Mouse (Mus musculus) gastrocnemius, adult 2 months (tissue): Measurements from ENCODE around the gene Pth1r. TPM values are rescaled to one million over a fixed set of nuclear protein-coding genes. Genes with fewer than 3 reads are reported as not detected.

Source experiments
- DNase-seq: peaks from one replicate; pipeline ENCODE4 v3.0.0; 2022
- H3K27ac ChIP-seq: fragments of 200-600 bp; 2 replicates; pipeline ENCODE4 v1.8.1; 2022; ENCODE audit warnings: mild to moderate bottlenecking
- H3K4me3 ChIP-seq: fragments of 200-600 bp; 2 replicates; pipeline ENCODE4 v1.8.1; 2022; ENCODE audit warnings: mild to moderate bottlenecking, moderate library complexity
- CTCF ChIP-seq: fragments of 200-600 bp; IDR thresholded peaks from 2 replicates; pipeline ENCODE4 v1.8.1; 2022; ENCODE audit warnings: antibody characterized with exemption, mild to moderate bottlenecking, moderate library complexity
- intact Hi-C: fragments of 180-260 bp; cut with DNase I; formaldehyde crosslinking; loops from one replicate; pipeline ENCODE4 v1.15.1; 2025
- total RNA-seq, 2 experiments: library from RNA; stranded (reverse); gene quantifications; 2 replicates each; pipeline ENCODE4 v1.2.3; 2021

The Pth1r gene
- total RNA-seq, 2 experiments from 2014 or later: 0.99 to 1.3 TPM

- TF ChIP-seq CTCF: no peak
- DNase-seq: no peak
- Histone ChIP-seq H3K4me3 (no peak overlapping the region), H3K27ac (no peak overlapping the region)
- intact Hi-C loops: no loop called here
Measured at GRCm38 (mm10) chr9:110703951-110704350, 43.0 kb downstream of the Pth1r start.

GRCm38 (mm10) chr9:110702848-110703247 is 44.1 kb downstream of the Pth1r start:
- no peak overlapping the region for H3K4me3 ChIP-seq
- no peak for DNase-seq
- intact Hi-C loops: no loop called here
- no peak overlapping the region for H3K27ac ChIP-seq
- no peak for TF ChIP-seq CTCF

- DNase-seq: no peak
- TF ChIP-seq CTCF: no peak
- Histone ChIP-seq H3K27ac (no peak overlapping the region), H3K4me3 (no peak overlapping the region)
- intact Hi-C loops: no loop called here
Measured at GRCm38 (mm10) chr9:110701114-110702032, 45.6 kb downstream of the Pth1r start.

GRCm38 (mm10) chr9:110699574-110699973 is 47.4 kb downstream of the Pth1r start:
- intact Hi-C loops: no loop called here
- H3K27ac ChIP-seq: no peak overlapping the region
- no peak overlapping the region for H3K4me3 ChIP-seq
- TF ChIP-seq CTCF: no peak
- no peak for DNase-seq

GRCm38 (mm10) chr9:110697465-110697864 is 49.5 kb downstream of the Pth1r start:
- Histone ChIP-seq H3K4me3 (no peak overlapping the region), H3K27ac (peak overlapping the region; percentile 24; the same call in 1 of the 2 replicates)
- intact Hi-C loops: no loop called here
- DNase-seq: peak; percentile 57
- TF ChIP-seq CTCF: no peak

GRCm38 (mm10) chr9:110696427-110696826 is 50.5 kb downstream of the Pth1r start:
- Histone ChIP-seq H3K27ac (no peak overlapping the region), H3K4me3 (no peak overlapping the region)
- no peak for TF ChIP-seq CTCF
- intact Hi-C loops: no loop called here
- no peak for DNase-seq

- Histone ChIP-seq H3K4me3 (no peak overlapping the region), H3K27ac (no peak overlapping the region)
- intact Hi-C loops: no loop called here
- TF ChIP-seq CTCF: no peak
- no peak for DNase-seq
Measured at GRCm38 (mm10) chr9:110695165-110695755, 51.7 kb downstream of the Pth1r start.

GRCm38 (mm10) chr9:110689261-110689779 is 57.6 kb downstream of the Pth1r start:
- Histone ChIP-seq H3K27ac (peak overlapping the region; percentile 38; the same call in 1 of the 2 replicates), H3K4me3 (no peak overlapping the region)
- intact Hi-C loops: loop anchor here (5.0 kb wide), 1 partner anchor 37 kb away; the partner anchor contains the start of gene Nbeal2
- no peak for DNase-seq
- no peak for TF ChIP-seq CTCF

GRCm38 (mm10) chr9:110687846-110688245 is 59.1 kb downstream of the Pth1r start:
- H3K4me3 ChIP-seq: no peak overlapping the region
- intact Hi-C loops: loop anchor here (5.0 kb wide), 1 partner anchor 36 kb away; the partner anchor contains the start of gene Nbeal2
- peak; percentile 75 for DNase-seq
- TF ChIP-seq CTCF: no peak
- H3K27ac ChIP-seq: peak overlapping the region; percentile 84

- DNase-seq: no peak
- H3K4me3 ChIP-seq: no peak overlapping the region
- no peak for TF ChIP-seq CTCF
- peak overlapping the region; percentile 84 for H3K27ac ChIP-seq
- intact Hi-C loops: loop anchor here (5.0 kb wide), 1 partner anchor 35 kb away; the partner anchor contains the start of gene Nbeal2
Measured at GRCm38 (mm10) chr9:110687061-110687460, 59.9 kb downstream of the Pth1r start.

GRCm38 (mm10) chr9:110686472-110686871 is 60.5 kb downstream of the Pth1r start:
- intact Hi-C loops: loop anchor here (5.0 kb wide), 1 partner anchor 34 kb away; the partner anchor contains the start of gene Nbeal2

GRCm38 (mm10) chr9:110685591-110685990 is 61.4 kb downstream of the Pth1r start:
- no peak for TF ChIP-seq CTCF
- intact Hi-C loops: loop anchor here (5.0 kb wide), 1 partner anchor 33 kb away; the partner anchor contains the start of gene Nbeal2
- H3K4me3 ChIP-seq: no peak overlapping the region
- DNase-seq: no peak
- peak overlapping the region; percentile 84 for H3K27ac ChIP-seq

More at GRCm38 (mm10) chr9:110686472-110686871, 60.5 kb downstream of the Pth1r start:
- TF ChIP-seq CTCF: no peak
- DNase-seq: peak; percentile 55
- Histone ChIP-seq H3K4me3 (no peak overlapping the region), H3K27ac (peak overlapping the region; percentile 84)
